ENCODE assay signal across 20 mouse cellular contexts in the genomic region with DNA sequence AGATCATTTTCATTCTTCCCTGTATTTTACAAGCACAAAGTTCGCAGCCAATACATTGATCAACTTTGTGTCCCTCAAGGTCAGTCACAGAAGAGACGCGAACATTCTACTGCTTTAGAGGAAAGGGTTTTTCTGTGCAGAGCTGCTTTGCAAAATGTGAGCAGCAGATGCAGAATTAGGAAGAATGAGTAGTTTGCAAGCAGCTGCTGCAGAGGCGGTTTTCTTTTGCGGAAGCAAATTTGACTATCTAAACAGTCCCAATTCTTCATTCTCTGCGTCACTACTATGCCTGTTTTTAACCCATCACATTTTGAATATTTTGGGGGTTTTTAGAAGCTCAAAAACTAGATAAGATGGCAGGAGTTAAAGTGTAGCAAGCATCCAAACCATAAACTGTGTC.
DNase-seq lines count a peak whose midpoint lies in the region; ATAC-seq lines count a peak whose summit lies in the region.
"Had no signal": no experiment of that assay in that cellular context is flagged by ENCODE, and none has a peak within 500 bp of the region (broad histone marks: within the 10 kb centered on the region; RNA-seq: fewer than 3 reads in every experiment).

No protein-coding gene starts in this region.

- H3K27me3 ChIP-seq in forebrain, embryonic 11.5 days (ENCODE audit: control insufficient read depth, insufficient read depth, low read length): no peaks in the 10 kb centered on the region
- H3K27me3 ChIP-seq in heart, embryonic 11.5 days (ENCODE audit: control insufficient read depth, insufficient read depth, low read length): no peaks in the 10 kb centered on the region
- H3K27me3 ChIP-seq: kidney, embryonic 15.5 days; liver, embryonic 15.5 days; midbrain, embryonic 12.5 days; neural tube, embryonic 12.5 days had no signal

- H3K36me3 ChIP-seq in forebrain, embryonic 11.5 days (ENCODE audit: control insufficient read depth, insufficient read depth, low read length): no peaks in the 10 kb centered on the region
- no peaks in the 10 kb centered on the region for H3K36me3 ChIP-seq in heart, embryonic 11.5 days (ENCODE audit: control insufficient read depth, insufficient read depth, low read length)
- H3K36me3 ChIP-seq: embryonic facial prominence, embryonic 10.5 days; kidney, embryonic 15.5 days; liver, embryonic 15.5 days; midbrain, embryonic 12.5 days; neural tube, embryonic 12.5 days had no signal

- no peaks in the 10 kb centered on the region for H3K9me3 ChIP-seq in forebrain, embryonic 11.5 days (ENCODE audit: control insufficient read depth, low read length)
- H3K9me3 ChIP-seq in heart, embryonic 11.5 days (replicated peaks; ENCODE audit: control insufficient read depth, low read length): no peaks in the 10 kb centered on the region
- H3K9me3 ChIP-seq: embryonic facial prominence, embryonic 10.5 days; kidney, embryonic 15.5 days; liver, embryonic 15.5 days; midbrain, embryonic 12.5 days; neural tube, embryonic 12.5 days had no signal

- no peak overlapping the region for H3K9ac ChIP-seq in forebrain, embryonic 11.5 days (ENCODE audit: low read length)
- H3K9ac ChIP-seq in heart, embryonic 11.5 days (ENCODE audit: low read depth, low read length): no peak overlapping the region
- H3K9ac ChIP-seq: kidney, embryonic 15.5 days; liver, embryonic 15.5 days; midbrain, embryonic 12.5 days; neural tube, embryonic 12.5 days had no signal

- H3K27ac ChIP-seq in forebrain, embryonic 11.5 days (ENCODE audit: low read depth, low read length): no peak overlapping the region
- no peak overlapping the region for H3K27ac ChIP-seq in heart, embryonic 11.5 days (ENCODE audit: low read depth, low read length)
- H3K27ac ChIP-seq: embryonic facial prominence, embryonic 10.5 days; gastrocnemius, adult 2 months; kidney, embryonic 15.5 days; liver, embryonic 15.5 days; midbrain, embryonic 12.5 days; neural tube, embryonic 12.5 days had no signal

- peak; percentile 80 for DNase-seq in right cerebral cortex, adult 18-20 months
- no peak for DNase-seq in right cerebral cortex, postnatal 4 days
- DNase-seq in layer of hippocampus, adult 8-10 months (ENCODE audit: low spot score in 2 of 2): peak; percentile 53 to 63
- peak; percentile 25 to 75 for DNase-seq in left cerebral cortex, adult 9 months (ENCODE audit: low spot score in 2 of 2)
- peak; percentile 88 for DNase-seq in telencephalon, adult 2 months (ENCODE audit: low read depth, low spot score)
- no peak for DNase-seq in gastrocnemius, postnatal 10 days
- DNase-seq in forebrain, embryonic 11.5 days (ENCODE audit: low spot score): no peak
- DNase-seq: B cell, adult 2 months; cerebellum, adult 8-10 months; gastrocnemius, adult 2 months; thymus, postnatal 14 days had no signal

- no peak overlapping the region for H3K4me2 ChIP-seq in forebrain, embryonic 11.5 days (ENCODE audit: low read depth, low read length, severe bottlenecking)
- no peak overlapping the region for H3K4me2 ChIP-seq in heart, embryonic 11.5 days
- H3K4me2 ChIP-seq: kidney, embryonic 15.5 days; liver, embryonic 15.5 days; midbrain, embryonic 12.5 days; neural tube, embryonic 12.5 days had no signal

- ATAC-seq in forebrain, embryonic 11.5 days (replicated peaks; ENCODE audit: low FRiP score): no peak
- ATAC-seq in heart, embryonic 11.5 days (replicated peaks; ENCODE audit: insufficient number of reproducible peaks, low FRiP score, low TSS enrichment): no peak
- ATAC-seq: forebrain, embryonic 14.5 days; hindbrain, embryonic 16.5 days; intestine, embryonic 16.5 days had no signal

- H3K4me1 ChIP-seq in forebrain, embryonic 11.5 days (replicated peaks; ENCODE audit: control insufficient read depth, insufficient read depth, low read length): no peaks in the 10 kb centered on the region
- no peaks in the 10 kb centered on the region for H3K4me1 ChIP-seq in heart, embryonic 11.5 days (ENCODE audit: control insufficient read depth, insufficient read depth, low read length)
- H3K4me1 ChIP-seq: embryonic facial prominence, embryonic 10.5 days; kidney, embryonic 15.5 days; liver, embryonic 15.5 days; midbrain, embryonic 12.5 days; neural tube, embryonic 12.5 days had no signal

- WGBS in forebrain, embryonic 11.5 days: 80% methylated on average over 6 of the region's 6 CpGs
- whole genome bisulfite sequencing in heart, embryonic 11.5 days (ENCODE audit: insufficient replicate concordance): 75% methylated on average over 6 of the region's 6 CpGs

- no peak overlapping the region for H3K4me3 ChIP-seq in forebrain, embryonic 11.5 days (ENCODE audit: low read depth, low read length)
- no peak overlapping the region for H3K4me3 ChIP-seq in heart, embryonic 11.5 days (ENCODE audit: low read depth, low read length)
- H3K4me3 ChIP-seq: embryonic facial prominence, embryonic 10.5 days; gastrocnemius, adult 2 months; kidney, embryonic 15.5 days; liver, embryonic 15.5 days; midbrain, embryonic 12.5 days; neural tube, embryonic 12.5 days had no signal

Comparison
In these comparisons a context has a peak if more than half of its experiments do, and no peak if none do; other contexts are left out.
1. DNase-seq: peak in right cerebral cortex, adult 18-20 months (single experiment), layer of hippocampus, adult 8-10 months (2 of 2), left cerebral cortex, adult 9 months (2 of 2) and telencephalon, adult 2 months (single experiment); none in right cerebral cortex, postnatal 4 days (single experiment), gastrocnemius, postnatal 10 days (single experiment) and forebrain, embryonic 11.5 days (single experiment).